Mouse (Mus musculus) heart, embryonic 13.5 days (tissue): Measurements from ENCODE around the gene Anxa4. TPM values are rescaled to one million over a fixed set of nuclear protein-coding genes. Genes with fewer than 3 reads are reported as not detected.

ENCODE experiments used
- ATAC-seq: fragments of 200-750 bp; cut with Nextera tagmentation; 2 replicates; pipeline ENCODE4 v1.8.0; 2017; ENCODE audit warnings: moderate TSS enrichment; ENCODE audit not compliant: insufficient number of reproducible peaks, low FRiP score, low TSS enrichment; ENCODE audit errors: extremely low read depth
- H3K27ac ChIP-seq: fragments of 300-500 bp; sonication (generic); replicated peaks from 2 replicates; pipeline ENCODE4 v1.5.1; 2015; ENCODE audit warnings: moderate library complexity, mild to moderate bottlenecking, inconsistent platforms
- H3K27me3 ChIP-seq: fragments of 300-500 bp; sonication (generic); replicated peaks from 2 replicates; pipeline ENCODE4 v1.6.1; 2015; ENCODE audit warnings: mild to moderate bottlenecking, inconsistent platforms
- H3K36me3 ChIP-seq: fragments of 300-500 bp; sonication (generic); 2 replicates; pipeline ENCODE4 v1.6.1; 2015; ENCODE audit warnings: mild to moderate bottlenecking, inconsistent platforms
- H3K4me1 ChIP-seq: fragments of 300-500 bp; sonication (generic); 2 replicates; pipeline ENCODE4 v1.6.1; 2015; ENCODE audit warnings: inconsistent platforms
- H3K4me2 ChIP-seq: fragments of 300-500 bp; sonication (generic); 2 replicates; pipeline ENCODE4 v1.6.1; 2015; ENCODE audit warnings: inconsistent platforms, mild to moderate bottlenecking, moderate library complexity
- H3K4me3 ChIP-seq: fragments of 300-500 bp; sonication (generic); 2 replicates; pipeline ENCODE4 v1.5.1; 2015; ENCODE audit warnings: moderate library complexity, mild to moderate bottlenecking, inconsistent platforms
- H3K9ac ChIP-seq: fragments of 300-500 bp; sonication (generic); 2 replicates; pipeline ENCODE4 v1.6.1; 2015; ENCODE audit warnings: inconsistent platforms, mild to moderate bottlenecking, moderate library complexity
- H3K9me3 ChIP-seq: fragments of 300-500 bp; sonication (generic); 2 replicates; pipeline ENCODE4 v1.6.1; 2016; ENCODE audit warnings: inconsistent platforms
- WGBS: fragments of 180-500 bp; shearing (Covaris S2); methylation state at CpG from one replicate; pipeline ENCODE4 v1.1.7; 2015; ENCODE audit warnings: mixed read lengths; 5-methylcytosine and 5-hydroxymethylcytosine counted together
- polyA plus RNA-seq: library from polyadenylated mRNA; unstranded; fragments of >200 nt; fragmentation: Nextera tagmentation; extraction: Ambion mirVana; gene quantifications from 2 replicates; pipeline ENCODE4 v1.2.1, GENCODE M21; 2015

Gene Anxa4
- polyA plus RNA-seq, 1 experiment from 2014 or later = 20.1 TPM

DNA sequence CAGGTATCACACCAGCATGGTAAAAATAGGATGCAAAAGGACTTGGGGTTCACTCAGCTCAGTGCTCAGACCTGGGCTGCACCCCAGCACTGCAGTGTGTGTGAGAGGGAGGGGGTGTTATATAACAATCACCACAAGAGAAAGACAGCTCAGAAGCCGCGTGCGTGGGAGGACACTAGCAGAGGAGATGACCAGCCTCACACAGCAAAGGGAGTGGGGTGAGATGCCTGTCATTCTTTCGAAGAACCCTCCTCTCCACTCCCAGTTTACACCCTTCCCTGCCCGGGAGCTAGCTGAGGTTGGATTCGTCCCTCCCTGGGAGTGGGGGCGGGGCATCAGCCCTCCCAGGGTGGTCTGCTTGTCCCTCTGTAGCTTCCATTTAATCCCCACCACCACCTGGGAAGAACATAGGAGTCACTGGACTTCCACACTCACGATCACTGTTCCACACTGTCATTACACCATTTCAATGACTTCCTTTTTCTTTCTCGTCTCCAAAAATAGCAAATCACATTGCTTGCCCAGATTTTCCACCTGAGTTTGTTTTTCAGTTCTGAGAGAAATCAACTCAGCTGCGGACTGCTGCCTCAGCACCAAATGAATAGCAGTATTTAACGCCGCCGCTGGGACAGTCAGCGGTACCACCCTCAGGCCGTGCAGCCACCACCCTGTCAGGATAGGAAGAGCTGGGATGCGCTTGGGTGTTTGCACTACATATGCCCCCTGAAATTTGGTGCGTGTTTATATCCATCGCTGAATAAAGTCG lies 29.1 kb upstream of the Anxa4 start:
- Histone ChIP-seq H3K4me1 (peaks cover 23% of the 10 kb centered on the region), H3K27me3 (no peaks in the 10 kb centered on the region), H3K4me2 (peak overlapping the region; percentile 73), H3K4me3 (peak overlapping the region; percentile 44), H3K9me3 (no peaks in the 10 kb centered on the region), H3K9ac (peak overlapping the region; percentile 76), H3K27ac (peak overlapping the region; percentile 21; the same call in 1 of the 2 replicates), H3K36me3 (no peaks in the 10 kb centered on the region)
- peak; percentile 37; the same call in 1 of the 2 replicates for ATAC-seq
- 3% methylated on average over 19 of the region's 19 CpGs for WGBS

DNA sequence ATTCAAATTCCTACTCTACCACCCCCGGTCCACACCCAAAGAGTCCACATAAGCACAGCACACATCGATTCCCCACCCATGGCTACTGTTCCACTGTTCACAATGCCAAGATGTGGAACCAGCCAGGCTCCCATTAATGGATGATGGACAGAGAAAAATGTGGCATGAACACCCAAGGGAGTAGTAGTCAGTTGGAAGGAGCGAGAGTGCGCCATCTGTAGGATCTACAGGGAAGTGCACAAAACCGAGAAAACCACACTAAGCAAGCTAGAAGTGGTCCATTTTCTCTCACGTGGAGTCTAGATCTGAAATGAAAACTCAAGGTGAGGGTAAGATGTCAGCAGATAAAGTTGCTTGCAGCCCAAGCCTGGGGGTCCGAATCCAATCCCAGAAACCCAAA lies 27.3 kb upstream of the Anxa4 start:
- Histone ChIP-seq H3K9ac (no peak overlapping the region), H3K27me3 (no peaks in the 10 kb centered on the region), H3K4me2 (no peak overlapping the region), H3K27ac (no peak overlapping the region), H3K36me3 (no peaks in the 10 kb centered on the region), H3K4me1 (peaks cover 34% of the 10 kb centered on the region), H3K9me3 (no peaks in the 10 kb centered on the region), H3K4me3 (no peak overlapping the region)
- WGBS = 67% methylated on average over 7 of the region's 7 CpGs
- ATAC-seq = no peak

DNA sequence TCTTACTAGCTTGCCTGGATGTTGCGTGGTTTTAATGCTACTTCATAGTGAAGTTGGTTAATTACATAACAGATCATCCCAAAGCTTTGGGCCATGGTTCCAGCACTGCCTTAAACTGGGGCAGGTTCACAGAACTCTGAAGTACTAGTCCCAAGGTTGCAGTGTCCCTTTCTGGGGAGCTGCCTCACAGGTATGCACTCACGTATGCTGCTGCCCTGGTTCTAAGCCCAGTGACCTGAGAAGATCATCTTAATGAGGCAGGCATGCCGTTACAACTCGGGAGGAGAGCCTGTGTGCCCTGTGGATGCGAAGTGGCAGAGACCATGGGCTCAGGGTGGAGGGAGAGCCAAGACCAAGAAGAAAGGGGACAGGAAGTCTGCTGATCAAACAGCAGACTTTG lies 26.5 kb upstream of the Anxa4 start:
- Histone ChIP-seq H3K4me3 (no peak overlapping the region), H3K36me3 (no peaks in the 10 kb centered on the region), H3K9me3 (no peaks in the 10 kb centered on the region), H3K4me2 (no peak overlapping the region), H3K27ac (no peak overlapping the region), H3K27me3 (no peaks in the 10 kb centered on the region), H3K4me1 (peaks cover 42% of the 10 kb centered on the region), H3K9ac (no peak overlapping the region)
- ATAC-seq = no peak
- WGBS = 73% methylated on average over 5 of the region's 5 CpGs

DNA sequence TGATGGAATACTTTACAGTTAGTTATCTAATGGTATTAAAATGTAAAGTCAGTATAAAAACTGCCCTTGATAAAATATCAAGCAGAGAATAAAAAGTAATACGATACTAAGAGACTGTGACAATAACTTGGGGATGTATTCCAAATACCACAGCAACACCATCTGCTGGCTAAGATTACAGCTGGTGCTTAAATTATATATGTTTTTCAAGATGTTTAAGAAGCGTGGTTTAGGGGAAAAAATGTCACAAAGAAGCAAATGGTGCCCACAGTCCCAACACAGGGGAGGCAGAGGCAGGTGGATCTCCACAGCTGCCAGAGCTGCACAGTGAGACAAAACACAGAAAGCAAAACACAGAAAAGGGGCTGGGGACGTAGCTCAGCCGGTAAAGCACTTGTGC lies 25.5 kb upstream of the Anxa4 start:
- H3K4me2 ChIP-seq = no peak overlapping the region
- no peak overlapping the region for H3K9ac ChIP-seq
- H3K4me3 ChIP-seq = no peak overlapping the region
- no peak for ATAC-seq
- H3K27me3 ChIP-seq = no peaks in the 10 kb centered on the region
- WGBS = 73% methylated on average over 4 of the region's 4 CpGs
- H3K4me1 ChIP-seq = peaks cover 39% of the 10 kb centered on the region
- no peaks in the 10 kb centered on the region for H3K9me3 ChIP-seq
- no peaks in the 10 kb centered on the region for H3K36me3 ChIP-seq
- H3K27ac ChIP-seq = no peak overlapping the region

DNA sequence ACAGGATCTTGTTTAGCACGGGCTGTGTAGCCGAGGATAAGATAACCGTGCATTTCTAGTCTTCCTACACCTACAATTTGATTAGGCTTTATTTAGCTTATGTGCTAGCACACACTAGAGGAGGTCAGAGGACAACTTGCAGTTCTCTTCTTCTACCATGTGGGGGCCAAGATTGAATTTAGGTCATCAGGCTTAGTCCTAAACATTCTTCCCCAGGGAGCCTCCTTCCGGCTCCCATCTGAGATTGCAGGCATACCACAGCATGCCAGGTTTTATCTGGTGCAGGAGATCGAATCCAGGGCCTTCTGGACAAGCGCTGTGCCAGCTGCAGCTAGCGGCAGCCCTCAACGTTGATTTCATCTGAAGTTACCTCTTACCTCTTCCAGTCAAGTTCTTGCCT lies 23.2 kb upstream of the Anxa4 start:
- no peaks in the 10 kb centered on the region for H3K27me3 ChIP-seq
- H3K9ac ChIP-seq = no peak overlapping the region
- H3K4me2 ChIP-seq = no peak overlapping the region
- H3K36me3 ChIP-seq = no peaks in the 10 kb centered on the region
- H3K4me1 ChIP-seq = peaks cover 20% of the 10 kb centered on the region
- 7% methylated on average over 8 of the region's 8 CpGs for WGBS
- no peak for ATAC-seq
- H3K4me3 ChIP-seq = no peak overlapping the region
- no peaks in the 10 kb centered on the region for H3K9me3 ChIP-seq
- H3K27ac ChIP-seq = no peak overlapping the region

- Histone ChIP-seq H3K27me3 (no peaks in the 10 kb centered on the region), H3K4me1 (peaks cover 20% of the 10 kb centered on the region), H3K27ac (peak overlapping the region; percentile 15; the same call in 1 of the 2 replicates), H3K4me2 (peak overlapping the region; percentile 52), H3K9me3 (no peaks in the 10 kb centered on the region), H3K4me3 (no peak overlapping the region), H3K9ac (peak overlapping the region; percentile 54), H3K36me3 (no peaks in the 10 kb centered on the region)
- ATAC-seq = no peak
- WGBS = 11% methylated on average over 7 of the region's 7 CpGs
Observed at GRCm38 (mm10) chr6:86815436-86815835, 22.1 kb upstream of the Anxa4 start.

- no peak for ATAC-seq
- H3K36me3 ChIP-seq = no peaks in the 10 kb centered on the region
- H3K9ac ChIP-seq = 0 out of 2 replicates have a peak overlapping the region, but pooled peaks have one; percentile 54
- no peak overlapping the region for H3K27ac ChIP-seq
- H3K4me3 ChIP-seq = no peak overlapping the region
- H3K9me3 ChIP-seq = no peaks in the 10 kb centered on the region
- 51% methylated on average over 3 of the region's 3 CpGs for WGBS
- H3K4me2 ChIP-seq = peak overlapping the region; percentile 52
- peaks cover 20% of the 10 kb centered on the region for H3K4me1 ChIP-seq
- 0 out of 2 replicates have a peak, but pooled peaks cover 2% of the 10 kb centered on the region for H3K27me3 ChIP-seq
Observed at GRCm38 (mm10) chr6:86814926-86815325, 21.5 kb upstream of the Anxa4 start.

DNA sequence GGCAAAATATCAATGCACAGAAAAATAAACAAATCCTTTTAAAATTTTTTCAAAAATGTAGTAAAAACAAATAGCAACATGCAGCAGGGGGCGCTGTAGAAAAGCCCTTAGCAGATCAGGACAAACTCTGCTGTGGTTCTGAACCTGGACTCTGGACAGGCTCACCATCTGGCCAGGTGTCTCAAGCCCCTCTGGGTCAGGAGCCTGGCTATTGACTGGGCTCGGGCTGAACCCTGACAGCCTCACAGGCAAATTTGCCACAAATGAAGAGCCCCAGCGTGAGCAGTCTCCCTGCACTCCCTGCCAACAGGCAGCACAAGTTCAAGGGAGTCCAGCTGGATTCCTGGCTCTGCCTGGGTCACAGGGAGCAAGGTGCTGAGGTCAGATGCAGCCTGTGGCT lies 20.0 kb upstream of the Anxa4 start:
- Histone ChIP-seq H3K4me2 (no peak overlapping the region), H3K4me3 (no peak overlapping the region), H3K4me1 (peaks cover 20% of the 10 kb centered on the region), H3K36me3 (no peaks in the 10 kb centered on the region), H3K9ac (no peak overlapping the region), H3K9me3 (no peaks in the 10 kb centered on the region), H3K27ac (no peak overlapping the region), H3K27me3 (peaks cover 9% of the 10 kb centered on the region)
- WGBS = 18% methylated on average over 3 of the region's 3 CpGs
- ATAC-seq = no peak

- Histone ChIP-seq H3K27me3 (peaks cover 13% of the 10 kb centered on the region), H3K9ac (no peak overlapping the region), H3K36me3 (no peaks in the 10 kb centered on the region), H3K27ac (no peak overlapping the region), H3K9me3 (no peaks in the 10 kb centered on the region), H3K4me2 (no peak overlapping the region), H3K4me3 (no peak overlapping the region), H3K4me1 (peaks cover 20% of the 10 kb centered on the region)
- no peak for ATAC-seq
- 43% methylated on average over 4 of the region's 4 CpGs for WGBS
Observed at GRCm38 (mm10) chr6:86812919-86813318, 19.5 kb upstream of the Anxa4 start.

GRCm38 (mm10) chr6:86806455-86807086 lies 13.2 kb upstream of the Anxa4 start:
- Histone ChIP-seq H3K27ac (no peak overlapping the region), H3K4me1 (no peaks in the 10 kb centered on the region), H3K4me3 (no peak overlapping the region), H3K36me3 (no peaks in the 10 kb centered on the region), H3K4me2 (no peak overlapping the region), H3K9ac (no peak overlapping the region), H3K9me3 (no peaks in the 10 kb centered on the region), H3K27me3 (peaks cover 23% of the 10 kb centered on the region)
- no peak for ATAC-seq
- 3% methylated on average over 5 of the region's 5 CpGs for WGBS

DNA sequence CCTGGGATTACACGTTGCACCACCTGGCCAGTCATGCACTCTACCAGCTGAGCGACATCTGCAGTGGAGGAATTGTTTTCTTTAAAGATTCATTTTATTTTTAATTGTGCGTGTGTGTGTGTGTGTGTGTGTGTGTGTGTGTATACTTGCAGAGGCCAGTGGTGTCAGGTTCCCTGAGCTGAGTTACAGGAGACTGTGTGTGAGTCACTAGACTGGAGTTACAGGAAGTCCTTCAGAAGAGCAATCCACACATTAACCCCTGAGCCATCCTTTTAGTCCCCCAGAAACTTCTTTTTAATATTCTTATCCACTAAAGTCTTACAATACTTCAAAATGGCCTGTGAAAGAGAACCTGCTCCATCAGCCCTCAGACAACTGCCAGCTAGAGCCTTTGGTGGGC lies 11.3 kb upstream of the Anxa4 start:
- Histone ChIP-seq H3K27me3 (peaks cover 18% of the 10 kb centered on the region), H3K9ac (no peak overlapping the region), H3K4me1 (no peaks in the 10 kb centered on the region), H3K9me3 (no peaks in the 10 kb centered on the region), H3K27ac (no peak overlapping the region), H3K4me2 (no peak overlapping the region), H3K4me3 (no peak overlapping the region), H3K36me3 (no peaks in the 10 kb centered on the region)
- no peak for ATAC-seq
- WGBS = 76% methylated on average over 3 of the region's 3 CpGs

- Histone ChIP-seq H3K9me3 (no peaks in the 10 kb centered on the region), H3K27ac (no peak overlapping the region), H3K4me2 (no peak overlapping the region), H3K4me1 (no peaks in the 10 kb centered on the region), H3K27me3 (peaks cover 31% of the 10 kb centered on the region), H3K4me3 (no peak overlapping the region), H3K9ac (no peak overlapping the region), H3K36me3 (no peaks in the 10 kb centered on the region)
- 39% methylated on average over 11 of the region's 11 CpGs for WGBS
- ATAC-seq = no peak
Observed at GRCm38 (mm10) chr6:86801431-86801830, 8.0 kb upstream of the Anxa4 start.
